Mouse (Mus musculus) cerebellum, adult (tissue): Measurements from ENCODE around the gene Pllp.

Source experiments
- ATAC-seq: cut with Nextera tagmentation; 2 replicates; pipeline ENCODE4 v1.9.2; 2017; ENCODE audit warnings: mild to moderate bottlenecking, moderate library complexity, mixed read lengths; ENCODE audit not compliant: insufficient number of reproducible peaks, low FRiP score, low TSS enrichment

The Pllp gene

DNA sequence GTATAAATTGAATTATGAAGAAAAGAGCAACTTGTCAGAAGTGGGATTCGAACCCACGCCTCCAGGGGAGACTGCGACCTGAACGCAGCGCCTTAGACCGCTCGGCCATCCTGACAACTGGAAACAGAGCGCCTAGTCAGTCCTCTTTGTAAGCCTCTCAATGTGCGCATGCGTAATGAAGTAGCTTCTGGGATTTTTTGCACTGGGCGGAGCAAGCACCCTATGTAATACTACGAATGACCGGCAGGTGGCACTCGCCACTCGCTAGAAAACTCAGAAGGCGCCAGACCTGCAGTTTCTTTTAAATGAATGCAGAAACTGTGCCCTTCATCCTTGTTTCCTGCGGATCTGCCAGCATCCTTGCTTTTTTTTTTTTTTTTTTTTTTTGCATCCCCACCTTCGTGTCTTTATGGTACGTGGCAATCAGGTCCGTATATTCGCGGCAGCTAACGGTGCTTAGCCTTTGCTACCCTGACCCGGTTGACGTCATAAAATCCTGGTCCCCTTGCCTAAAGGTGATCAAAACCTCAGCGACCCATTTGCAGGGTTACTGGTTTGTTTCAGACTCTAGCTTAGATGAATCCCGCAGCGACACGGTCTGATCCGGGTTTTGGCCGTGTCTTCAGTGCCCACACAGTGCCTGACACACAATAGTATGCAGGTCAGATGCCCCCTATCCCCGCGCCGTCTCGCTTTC, 8.0 kb upstream of the Pllp start:
- ATAC-seq, result peak; percentile 79

DNA sequence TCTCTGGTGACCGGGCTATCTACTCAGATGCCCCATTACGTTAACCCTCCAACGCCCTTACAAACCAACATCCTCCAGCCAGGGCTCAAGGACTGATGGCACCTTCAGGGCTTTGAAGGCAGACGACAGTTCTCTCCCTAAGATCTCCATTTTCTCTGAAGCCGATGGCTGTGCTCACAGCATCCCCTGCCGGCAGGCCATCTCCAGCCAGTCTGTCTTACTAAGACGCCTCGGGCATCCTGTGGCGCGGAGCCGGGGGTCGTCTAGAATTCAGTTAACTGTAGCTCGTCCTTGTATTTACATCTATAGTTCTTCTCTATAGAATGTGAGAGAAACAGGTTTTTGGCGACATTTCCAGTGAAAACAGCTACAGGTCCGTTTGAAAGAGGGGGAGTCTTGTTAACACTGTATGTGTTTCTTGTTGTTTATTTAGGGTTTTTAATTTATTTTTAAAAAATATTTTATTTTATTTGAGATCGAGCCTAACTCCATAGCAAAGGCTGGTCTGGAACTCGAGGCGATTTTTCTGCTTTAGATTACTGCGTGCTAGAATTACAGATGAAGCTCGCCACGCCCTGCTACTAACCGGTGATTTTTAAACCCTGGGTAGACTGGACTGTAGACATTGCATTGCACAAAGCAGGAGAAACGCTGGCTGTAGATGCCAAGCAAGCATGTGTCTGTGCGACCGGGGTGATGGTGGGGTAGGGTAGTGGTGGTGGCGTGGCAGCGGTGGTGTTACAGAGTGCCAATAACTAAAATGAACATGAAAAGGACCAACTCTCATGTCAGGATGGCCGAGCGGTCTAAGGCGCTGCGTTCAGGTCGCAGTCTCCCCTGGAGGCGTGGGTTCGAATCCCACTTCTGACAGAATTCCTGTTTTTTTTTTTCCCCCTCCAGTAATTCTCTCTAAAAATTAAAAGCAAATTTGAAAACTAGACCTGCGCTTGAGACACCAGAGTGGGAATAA, 7.1 kb upstream of the Pllp start:
- ATAC-seq, result peak; percentile 33; the same call in 1 of the 2 replicates

DNA sequence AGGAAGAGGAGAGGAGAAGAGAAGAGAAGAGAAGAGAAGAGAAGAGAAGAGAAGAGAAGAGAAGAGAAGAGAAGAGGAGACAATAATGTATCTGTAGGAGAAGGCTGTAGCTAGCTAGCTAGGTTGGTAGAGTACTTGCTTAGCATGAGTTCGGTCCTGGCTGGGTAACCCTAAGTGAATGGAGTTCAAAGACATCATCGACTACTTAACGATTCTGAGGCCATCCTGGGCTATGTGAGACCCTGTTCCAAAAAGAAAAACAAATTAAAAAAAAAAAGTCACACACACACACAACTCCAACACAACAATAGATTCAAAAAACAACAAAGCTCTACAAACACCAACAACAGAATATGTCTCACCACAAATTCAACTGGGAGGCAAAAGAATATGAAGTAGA, 6.1 kb upstream of the Pllp start:
- ATAC-seq, result no peak

DNA sequence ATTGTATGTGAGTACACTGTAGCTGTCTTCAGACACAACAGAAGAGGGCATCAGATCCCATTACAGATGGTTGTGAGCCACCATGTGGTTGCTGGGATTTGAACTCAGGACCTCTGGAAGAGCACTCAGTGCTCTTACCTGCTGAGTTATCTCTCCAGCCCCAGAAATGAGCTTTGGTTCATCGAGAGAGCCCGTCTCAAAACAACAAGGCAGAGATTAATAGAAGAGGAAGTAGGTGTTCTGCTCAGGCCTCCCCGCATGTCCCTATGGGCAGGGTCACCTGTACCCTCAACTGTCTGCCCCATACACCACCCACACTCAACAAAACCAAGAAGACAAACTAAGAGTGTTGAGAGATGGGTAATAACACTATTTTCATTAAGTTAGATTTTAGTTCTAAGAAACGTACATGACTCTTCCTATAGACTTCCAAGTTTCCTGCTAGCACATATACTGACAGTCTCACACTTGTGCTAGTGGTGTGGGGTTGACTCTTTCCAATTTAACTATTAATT, 4.4 kb upstream of the Pllp start:
- no peak for ATAC-seq

DNA sequence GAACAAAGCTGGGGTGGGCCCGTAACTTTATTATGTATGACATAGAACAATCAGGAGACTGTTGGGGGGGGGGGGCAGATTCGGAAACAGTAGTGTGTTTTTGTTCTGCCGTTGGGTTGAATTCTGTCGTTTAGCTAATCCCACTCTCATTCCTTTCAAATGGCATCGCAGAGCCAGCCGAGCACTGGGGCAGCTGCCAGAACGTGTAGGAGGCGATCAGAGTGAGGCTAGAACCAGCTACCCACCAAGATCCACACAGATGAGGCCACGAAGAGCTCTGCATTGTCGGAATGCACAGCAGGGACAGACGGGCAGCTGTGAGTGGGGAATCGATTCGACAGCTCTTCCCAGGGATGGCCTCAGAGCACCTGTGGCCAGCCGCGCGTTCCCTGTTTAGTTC, 3.3 kb upstream of the Pllp start:
- no peak for ATAC-seq

DNA sequence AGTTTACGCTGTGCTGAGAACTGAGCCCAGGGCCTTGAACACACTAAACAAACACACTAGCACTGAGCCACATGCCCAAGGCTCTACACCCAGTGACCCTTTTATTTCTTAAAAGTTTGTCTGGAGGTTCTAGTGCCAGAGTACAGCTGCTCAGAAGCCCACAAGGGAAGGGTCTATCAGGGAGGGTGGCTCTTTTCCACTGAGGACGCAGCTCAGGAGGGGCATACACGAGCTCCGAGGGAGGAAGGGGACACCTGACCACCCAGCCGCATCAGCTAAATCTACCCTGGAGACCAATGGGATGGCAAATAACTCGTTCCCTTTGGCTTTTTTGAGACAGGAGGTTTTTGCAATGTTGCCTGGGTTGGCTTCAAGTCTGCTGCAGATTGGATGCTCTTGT, 1.9 kb upstream of the Pllp start:
- ATAC-seq, result no peak

DNA sequence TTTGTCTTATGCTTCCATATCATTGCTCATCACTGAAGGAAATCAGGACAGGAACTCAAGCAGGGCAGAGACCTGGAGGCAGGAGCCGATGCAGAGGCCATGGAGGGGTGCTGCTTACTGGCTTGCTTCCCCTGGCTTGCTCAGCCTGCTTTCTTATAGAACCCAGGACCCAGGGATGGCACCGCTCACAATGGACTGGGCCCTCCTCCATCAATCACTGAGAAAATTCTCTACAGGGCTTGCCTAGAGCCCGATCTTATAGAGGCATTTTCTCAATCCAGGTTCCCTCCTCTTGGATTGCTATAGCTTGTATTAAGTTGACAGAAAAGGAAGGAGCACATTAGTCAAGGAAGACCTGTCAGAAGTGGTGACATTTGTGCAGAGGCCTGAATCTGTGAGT, 488 bp upstream of the Pllp start:
- no peak for ATAC-seq

DNA sequence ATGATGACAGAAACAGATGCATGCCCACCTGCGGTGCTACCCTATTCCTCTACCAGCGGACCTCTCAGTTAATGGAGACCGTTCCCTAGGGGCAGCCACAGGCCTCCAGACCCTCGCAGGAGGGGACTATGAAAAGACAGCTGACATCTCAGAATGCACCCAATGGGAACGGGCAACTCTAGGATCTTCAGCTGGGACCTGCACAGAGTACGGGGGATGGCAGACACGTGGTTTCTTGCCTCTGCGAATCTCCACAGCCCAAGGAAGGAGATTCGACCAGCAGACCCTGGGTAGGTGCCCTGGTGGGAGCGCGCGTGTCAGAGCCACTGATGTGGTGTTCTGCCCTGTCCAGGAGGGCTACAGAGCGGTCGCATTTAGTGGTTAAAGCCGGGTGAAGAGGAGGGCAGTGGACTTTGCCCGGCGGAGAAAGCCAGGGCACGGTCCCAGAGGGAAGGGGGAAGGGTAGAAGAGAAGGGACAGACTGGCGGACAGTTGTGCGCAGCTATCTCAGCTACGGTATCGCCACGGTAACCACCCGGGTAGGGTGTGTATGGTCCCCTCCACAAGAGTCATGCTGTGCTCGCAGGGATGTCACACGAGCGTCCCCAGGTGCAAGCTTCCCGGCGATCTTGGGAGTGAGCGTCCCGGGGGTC, 611 bp downstream of the Pllp start:
- no peak for ATAC-seq

DNA sequence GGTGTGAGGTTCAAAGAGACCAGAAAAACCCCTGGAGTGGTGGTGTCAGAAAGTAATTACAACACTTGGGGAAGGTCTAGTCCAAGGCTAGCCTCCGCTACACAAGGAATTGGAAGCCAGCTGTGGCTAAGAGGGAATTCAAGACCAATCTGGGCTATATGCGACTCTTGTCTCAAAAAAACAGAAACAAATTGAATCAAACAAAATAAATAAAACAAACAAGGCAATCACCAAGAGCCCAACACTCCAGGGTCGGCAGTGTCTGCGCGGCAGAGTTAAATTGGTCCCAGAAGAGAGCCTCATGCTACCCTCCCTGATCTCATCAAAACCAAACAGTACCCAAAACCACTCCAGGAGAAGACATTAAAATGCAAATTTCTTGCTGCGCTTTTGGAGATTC, 1.4 kb downstream of the Pllp start:
- no peak for ATAC-seq

DNA sequence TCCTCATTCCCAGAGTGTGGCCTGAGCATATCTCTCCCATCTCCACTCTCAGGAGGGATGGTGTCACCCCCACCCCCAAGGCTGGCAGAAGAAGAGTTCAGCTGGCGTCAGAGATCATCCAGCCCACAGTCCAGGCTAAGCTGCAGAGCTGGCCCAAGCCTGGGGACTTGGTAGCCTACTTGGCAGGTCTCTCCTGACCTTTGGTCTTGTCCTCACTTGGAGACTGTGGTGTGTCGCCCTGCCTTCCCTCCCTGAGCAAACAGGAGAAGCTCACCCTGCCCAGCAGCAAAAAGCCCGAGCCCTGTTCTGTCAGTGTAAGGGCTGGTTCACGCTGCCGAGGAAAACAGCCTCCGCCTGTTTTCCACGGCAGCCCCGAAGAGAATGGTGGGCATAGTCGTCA, 10.1 kb downstream of the Pllp start:
- no peak for ATAC-seq

DNA sequence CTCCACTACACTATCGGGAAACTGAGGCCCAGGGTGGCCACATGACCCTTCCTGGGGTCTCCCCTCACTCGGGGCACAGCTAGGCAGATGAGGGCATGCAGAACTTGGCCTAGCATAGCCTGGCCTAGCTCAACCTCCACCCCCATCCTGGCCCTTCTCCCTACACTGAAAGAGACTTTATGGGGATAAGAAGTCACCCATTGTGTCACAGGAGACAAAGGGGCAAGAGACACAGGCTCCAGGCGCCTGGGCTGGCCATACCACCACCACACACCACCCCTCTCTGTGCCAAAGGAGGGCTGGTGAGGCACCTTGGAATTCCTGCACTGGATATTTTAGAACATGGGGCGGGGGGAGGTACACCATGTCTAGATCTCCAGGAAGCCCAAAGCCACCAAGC, 11.8 kb downstream of the Pllp start:
- no peak for ATAC-seq

DNA sequence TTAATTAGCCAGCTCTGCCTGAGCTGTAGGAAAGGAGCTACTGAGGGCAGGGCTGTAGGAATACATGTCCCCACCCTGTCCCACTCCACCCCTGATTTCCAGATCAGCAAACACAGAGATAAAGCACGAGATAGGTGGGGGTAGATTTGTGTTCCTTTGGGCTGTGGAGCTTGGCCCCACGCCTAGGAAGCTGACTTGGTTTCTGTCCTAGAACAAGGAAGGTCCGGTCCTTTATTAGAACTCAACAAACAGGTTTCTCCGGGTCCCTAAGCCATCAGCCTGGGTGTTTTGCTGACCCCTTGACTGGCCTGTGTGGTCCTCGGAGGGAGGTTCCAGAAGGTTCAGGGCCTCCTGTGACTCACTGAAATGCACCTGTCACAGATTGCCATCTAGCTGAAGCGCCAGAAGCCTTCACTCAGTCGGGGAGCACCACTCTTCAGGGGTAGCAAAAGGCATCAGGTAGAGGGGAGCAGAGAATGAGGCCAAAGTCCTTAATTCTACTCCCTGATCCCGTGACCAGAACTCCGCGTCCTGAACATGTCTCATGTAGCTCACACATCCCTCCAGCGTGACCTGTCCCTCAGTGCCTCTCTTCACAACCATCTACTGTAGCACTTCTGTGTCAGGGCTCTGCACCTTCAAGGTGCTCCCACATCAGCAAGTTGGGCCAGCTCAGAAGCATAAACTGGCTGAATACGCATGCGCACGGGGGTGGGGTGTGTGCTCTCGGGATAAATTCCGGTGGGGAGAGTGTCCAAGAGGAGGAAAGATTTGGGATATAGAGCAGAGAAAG, 13.2 kb downstream of the Pllp start:
- ATAC-seq, result no peak

DNA sequence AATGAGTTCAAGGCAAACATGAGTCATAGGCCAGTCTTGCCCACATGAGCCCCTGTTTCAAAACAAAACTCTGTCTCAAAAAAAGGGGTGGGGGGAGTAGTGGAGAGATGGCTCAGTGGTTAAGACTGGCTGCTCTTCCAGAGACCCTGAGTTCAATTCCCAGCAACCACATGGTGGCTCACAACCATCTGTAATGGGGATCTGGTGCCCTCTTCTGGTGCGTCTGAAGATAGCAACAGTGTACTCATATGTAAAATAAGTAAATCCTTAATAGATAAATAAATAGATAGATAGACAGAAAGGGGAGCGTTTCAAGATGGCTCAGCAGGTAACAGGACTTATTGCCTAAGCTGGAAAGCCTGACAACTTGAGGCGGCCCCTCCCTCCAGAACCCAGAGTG, 15.7 kb downstream of the Pllp start:
- ATAC-seq, result no peak

DNA sequence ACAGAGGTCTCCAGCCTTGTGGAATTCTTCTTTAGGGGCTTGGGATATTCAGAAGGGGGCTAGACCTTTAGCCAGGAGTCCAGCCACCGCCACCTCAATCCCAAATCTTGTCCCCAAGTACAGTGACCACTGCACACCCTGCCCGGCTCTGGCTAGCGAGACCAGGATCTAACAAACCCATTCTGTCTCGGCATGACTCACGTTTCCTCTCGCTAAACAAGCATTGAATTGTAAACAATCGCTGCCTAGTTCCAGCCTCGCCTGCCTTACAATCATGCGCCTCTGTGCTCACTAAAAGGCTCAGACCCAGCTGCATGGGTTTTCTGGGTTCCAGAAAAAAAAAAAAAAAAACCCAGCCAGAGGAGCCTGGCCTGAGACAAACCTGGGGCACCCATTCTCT, 17.5 kb downstream of the Pllp start:
- no peak for ATAC-seq

DNA sequence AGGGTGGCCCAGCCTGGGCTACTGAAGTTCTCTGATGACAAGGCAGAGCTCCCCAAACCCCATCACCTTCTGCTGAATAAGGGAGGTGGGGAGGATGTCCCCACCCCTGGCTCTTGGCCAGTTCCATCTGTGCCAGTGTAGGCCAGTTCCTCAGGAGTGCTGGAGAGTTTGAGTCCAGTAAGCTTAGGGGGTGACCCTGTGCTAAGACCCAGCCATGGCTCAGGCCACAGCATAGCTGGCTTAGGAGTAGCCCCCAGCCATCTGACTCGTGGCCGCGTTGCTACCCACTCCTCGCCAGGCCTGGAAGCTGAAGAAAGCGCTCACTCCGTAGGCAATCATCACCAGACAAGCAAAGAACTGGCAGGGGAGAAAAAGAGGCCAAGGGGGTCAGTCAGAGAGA, 20.2 kb downstream of the Pllp start:
- ATAC-seq, result no peak

DNA sequence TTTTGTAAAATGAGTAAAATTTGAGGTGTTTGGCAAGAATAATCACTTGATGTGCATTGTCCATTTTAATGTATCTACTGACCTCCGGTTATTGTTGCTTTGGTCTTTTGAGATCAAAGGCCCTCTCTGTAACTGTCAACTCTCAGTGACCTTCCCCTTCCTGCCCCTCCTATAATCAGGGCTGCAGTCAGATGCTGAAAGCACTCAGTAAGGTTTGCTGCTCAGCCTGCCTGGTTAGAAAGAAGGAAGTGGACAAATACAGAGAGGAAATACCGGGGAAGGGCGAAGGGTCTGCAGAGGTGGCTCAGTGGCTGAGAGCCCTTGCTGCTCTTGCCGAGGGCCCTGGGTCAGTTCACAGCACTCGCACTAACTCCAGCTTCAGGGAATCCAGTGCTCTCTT, 21.7 kb downstream of the Pllp start:
- ATAC-seq, result no peak

DNA sequence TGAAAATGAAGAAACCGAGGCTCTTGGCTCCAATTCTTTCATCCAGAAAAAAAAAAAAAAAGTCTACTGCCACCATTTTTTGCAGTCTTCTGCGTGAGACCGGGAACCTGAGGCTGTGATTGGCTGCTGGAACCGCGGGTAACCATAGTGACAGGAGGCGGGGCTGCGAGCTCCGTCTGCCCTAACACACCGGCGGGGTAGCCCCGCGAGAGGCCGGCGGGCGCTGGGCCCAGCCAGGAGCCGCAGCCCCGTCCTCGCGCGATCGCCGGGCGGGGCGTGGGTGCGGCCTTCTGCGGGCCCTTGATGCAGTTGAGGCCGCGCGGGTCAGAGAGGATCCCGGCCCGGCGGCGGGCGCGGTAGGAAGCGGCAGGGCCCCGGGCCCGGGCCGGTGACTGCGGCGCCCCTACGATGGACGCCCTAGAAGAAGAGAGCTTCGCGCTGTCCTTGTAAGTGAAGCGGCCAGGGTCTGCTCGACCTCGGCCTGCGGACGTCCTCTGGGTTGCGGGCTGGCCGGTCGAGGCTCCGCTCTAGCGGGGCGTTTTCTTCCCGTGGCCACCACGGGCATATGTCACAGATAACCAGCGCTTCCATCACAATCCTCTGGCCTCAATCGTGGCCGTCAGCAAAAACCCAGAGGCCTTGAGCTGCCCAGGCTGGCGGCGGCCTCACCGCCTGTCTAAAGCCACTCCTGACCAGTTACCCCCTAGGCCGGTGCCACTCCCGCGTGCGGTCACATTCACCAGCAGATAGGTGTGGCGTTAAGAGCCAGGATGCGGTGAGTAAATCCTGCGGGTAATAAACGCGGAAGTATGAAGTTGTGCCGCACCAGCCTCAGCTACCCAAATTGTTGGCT, 29.4 kb downstream of the Pllp start, which contains the start of gene Arl2bp:
Gene Arl2bp (plus strand): TSS at position 145 of the 853 bp plus-strand sequence.
- peak; percentile 98 for ATAC-seq

DNA sequence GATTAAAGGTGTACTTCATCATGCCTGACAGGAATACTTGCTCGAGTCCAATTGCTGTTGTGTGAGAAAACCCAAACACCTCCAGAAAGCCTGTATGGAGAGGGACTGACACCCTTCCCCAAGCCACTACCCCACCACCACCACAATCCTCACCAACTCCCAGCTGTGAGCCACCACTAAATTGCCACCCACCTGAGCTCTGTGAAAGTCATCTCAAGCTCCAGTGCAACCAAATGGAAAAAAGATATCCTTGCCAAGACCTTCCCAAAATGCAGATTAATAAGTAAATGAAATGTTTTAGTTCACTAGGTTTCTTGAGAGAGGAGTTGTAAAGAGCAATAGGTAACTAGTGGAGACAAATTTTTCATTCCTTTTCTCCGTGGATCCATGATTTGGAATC, 31.4 kb downstream of the Pllp start:
- ATAC-seq, result no peak

DNA sequence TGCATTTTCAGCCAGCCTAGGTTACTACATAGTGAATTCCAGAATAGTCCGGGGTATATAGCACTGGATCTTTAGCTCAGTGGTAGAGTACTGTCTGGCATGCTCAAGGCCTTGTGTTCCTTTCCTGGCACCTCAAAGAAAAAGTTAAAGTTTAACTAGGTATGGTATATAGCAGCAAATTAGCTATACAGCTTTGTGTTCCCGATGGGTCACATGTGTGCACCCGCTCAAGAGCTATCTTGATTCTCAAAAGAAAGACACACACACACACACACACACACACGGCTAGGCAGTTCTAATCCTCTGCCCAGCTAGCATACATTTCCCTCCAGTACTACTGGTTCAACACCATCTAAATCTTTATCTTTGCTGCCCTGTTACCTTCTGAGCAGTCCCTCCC, 35.7 kb downstream of the Pllp start:
- no peak for ATAC-seq
